Mouse (Mus musculus) CD4-positive, CD25-positive, alpha-beta regulatory T cell, adult 4 months (primary cell): ENCODE measurements around the gene Gm45785. TPM values are rescaled to one million over a fixed set of nuclear protein-coding genes. Genes with fewer than 3 reads are reported as not detected.

Experiments used
- ATAC-seq: one replicate; pipeline ENCODE4 v1.8.0; 2017
- polyA plus RNA-seq, 2 experiments: library from polyadenylated mRNA; unstranded; fragments of 100-300 nt; shearing (Covaris generic); gene quantifications; one replicate each; pipeline ENCODE4 v1.2.1; 2017

Gene Gm45785
- polyA plus RNA-seq, 2 experiments from 2014 or later = not detected

DNA sequence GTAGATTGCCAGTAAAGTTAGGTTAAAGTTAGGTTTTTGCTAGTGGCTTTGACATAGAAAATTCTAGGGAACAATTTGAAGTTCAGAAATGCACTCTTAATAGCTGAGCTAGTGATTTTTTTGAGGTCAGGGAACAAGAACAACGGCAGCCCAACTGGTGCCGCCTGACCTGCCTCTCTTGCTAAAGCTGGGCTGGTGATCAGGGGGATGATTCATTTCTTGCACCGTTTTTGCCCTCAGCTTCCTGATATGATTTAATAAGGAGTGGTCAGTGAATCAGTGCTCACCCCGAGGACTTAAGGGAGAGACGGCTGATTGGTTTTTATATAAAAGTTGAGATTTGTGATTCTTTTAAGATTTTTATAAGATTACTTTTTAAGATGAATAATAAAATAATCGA, 24.7 kb downstream of the Gm45785 start:
- no peak for ATAC-seq

DNA sequence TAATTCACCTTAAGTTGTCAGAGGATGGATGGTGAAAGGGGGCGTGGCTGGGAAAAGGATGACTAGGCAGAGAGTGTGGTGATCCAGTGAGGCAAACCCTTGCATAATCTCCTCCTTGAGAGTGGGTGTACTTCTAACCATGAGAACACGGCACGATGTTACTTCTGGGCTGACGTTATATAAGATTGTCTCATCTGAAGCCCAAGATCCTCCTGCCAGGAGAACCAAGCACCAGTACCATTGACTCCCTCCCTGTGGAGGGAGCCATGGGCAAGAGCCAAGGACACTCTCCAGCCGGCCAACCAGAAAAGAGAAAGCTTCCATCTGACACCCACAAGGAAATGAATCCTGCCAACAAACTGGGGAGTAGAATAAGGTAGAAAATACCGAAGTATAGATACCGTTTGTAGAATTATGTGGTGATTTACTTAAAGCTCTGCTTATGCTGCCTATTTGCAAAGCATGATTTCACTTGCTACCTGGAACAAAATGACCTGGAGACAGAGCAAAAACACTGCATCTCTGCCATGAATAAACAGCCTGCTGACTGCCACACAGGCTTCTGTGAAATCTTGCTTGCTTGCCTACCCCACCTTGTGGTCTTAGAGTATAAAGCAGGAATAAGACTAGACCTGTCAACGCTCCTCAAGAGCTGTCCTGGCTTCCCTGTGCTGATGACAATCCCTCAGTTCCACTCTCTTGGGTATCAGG, 27.8 kb downstream of the Gm45785 start:
- ATAC-seq = no peak

DNA sequence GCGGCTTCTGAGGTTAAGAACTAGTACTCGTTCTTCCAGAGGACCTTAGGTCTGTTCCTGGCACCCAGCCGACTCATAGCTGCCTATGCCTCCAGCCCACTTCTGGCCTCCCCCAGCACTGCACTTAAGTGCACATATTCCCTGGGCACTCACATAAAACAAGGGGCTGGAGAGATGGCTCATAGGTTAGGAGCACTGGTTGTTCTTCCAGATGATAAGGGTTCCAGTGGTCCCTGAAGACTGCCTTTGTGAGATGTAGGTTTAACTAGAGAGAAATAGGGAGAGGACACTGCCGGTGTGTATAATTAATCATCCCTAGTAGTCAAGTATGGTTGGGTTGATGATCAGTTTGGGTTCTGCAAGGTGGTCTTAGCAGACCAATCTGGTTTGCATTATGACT, 33.4 kb downstream of the Gm45785 start:
- ATAC-seq = no peak

DNA sequence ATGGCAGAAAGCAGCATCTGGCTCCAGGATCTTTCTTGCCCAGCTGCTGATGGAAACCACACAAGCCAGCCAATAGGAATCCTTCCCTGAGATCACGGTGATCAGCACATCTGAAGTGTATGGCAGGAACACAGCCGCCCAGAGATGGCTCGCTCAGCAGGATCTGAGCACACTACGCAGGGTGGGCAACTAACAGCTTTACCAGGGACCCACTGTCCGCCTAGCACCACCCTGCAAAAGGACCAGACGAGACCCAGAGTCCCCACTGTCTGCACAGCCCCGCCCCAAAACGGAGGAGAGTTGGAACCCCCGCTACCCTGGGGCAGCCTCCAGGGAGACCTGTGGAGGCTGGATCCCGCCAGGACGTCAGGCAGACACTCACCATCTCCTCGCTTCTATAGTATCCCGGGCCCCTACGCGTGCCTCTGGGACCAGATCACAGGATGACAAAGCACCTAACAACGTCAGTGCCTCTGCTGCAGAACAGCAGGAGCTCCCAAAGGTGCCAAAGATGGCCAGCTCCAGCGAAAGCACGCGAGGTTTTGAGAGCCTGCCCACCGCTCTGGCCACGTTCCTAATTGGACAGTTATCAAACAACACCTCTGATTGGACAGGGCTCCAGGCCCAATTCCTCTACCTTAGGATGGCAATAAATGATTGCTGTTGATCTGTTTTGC, 34.3 kb downstream of the Gm45785 start, which contains the start of gene Zfp941:
Gene Zfp941, minus strand, starts transcription at position 526 of the 677 bp plus-strand sequence.
- no peak for ATAC-seq

DNA sequence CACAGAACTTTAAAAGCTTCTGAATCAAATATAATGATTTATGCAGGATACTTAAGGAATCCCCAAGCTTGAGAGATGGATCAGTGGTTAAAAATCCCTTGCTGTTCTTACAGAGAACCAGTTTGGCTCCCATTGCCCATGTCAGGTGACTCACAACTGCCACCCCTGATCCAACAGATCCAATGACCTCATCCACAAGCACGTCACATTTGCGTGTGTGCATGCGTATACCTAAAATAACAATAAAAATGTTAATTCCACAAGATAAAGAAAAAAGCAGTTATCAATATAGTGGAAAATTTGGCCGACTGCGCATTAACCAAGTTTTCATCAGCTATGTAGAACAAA, 34.9 kb downstream of the Gm45785 start:
- no peak for ATAC-seq

DNA sequence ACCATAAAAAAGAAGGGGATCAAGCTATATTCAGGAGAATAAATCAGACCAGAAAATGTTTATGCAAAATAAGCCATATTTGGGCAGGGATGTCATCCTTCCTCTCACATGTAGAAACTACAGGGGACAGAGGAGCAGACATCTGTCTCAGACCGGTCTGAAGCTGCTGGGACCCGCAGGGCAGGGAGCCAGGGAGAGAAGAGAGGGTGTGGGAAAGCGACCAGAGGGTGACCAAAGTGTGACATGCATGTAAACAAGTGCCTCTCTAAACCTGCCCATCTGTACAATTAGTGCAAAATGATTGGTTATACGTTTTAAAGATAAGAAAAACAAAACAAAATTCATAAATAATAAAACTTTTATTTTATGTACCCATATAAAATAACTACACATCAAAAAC, 36.0 kb downstream of the Gm45785 start:
- no peak for ATAC-seq

DNA sequence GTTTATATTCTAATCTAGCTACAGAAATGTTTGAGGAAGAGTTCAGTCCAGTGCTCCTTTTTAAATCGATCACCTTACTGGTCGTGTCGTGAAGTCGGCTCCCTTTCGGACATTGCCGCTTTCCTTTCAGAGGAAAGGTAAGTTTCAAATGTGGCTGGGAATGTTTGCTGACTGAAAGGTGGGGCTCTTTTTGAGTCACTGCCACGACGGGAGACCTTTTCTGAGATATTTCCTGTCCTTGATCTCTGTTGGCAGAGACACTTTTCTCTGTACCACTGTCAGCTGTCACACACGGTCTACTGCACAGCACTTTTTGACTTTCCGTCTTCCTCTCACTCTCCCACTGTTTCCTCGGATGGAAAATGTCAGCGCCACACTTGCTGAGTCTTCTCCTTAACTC, 43.3 kb downstream of the Gm45785 start:
- ATAC-seq = no peak

DNA sequence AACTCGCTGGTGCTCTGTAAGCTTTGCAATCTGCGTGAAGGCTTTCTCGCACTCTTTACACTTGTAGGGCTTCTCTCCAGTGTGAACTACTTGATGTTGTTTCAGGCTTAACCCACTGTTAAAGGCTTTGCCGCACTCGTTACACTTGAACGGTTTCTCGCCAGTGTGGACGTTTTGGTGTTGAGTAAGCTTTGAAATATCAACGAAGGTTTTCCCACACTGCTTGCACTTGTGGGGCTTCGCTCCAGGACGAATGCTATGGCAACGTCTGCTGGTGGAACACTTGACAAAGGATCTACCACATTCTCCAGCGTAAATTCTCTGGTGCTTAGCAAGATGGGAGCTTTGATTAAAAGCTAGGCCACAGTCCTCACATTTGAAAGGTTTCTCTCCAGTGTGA, 44.4 kb downstream of the Gm45785 start:
- ATAC-seq = no peak

DNA sequence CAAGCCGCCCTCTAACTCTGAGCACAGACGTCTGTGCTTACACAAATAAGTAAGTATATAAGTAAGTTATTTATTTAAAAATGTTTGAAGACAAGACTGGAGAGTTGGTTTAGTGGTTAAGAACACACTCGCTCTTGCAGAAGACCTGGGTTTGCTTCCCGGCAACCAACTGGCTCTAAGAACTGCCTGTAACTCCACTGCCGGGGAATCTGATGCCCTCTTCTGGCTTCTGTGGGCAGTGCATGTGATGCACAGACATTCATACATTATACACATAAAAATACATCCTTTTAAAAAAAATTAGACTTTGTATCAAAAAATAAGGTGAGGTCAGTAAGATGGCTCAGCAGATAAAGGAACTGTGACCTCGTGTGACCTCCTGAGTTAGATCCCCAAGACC, 45.6 kb downstream of the Gm45785 start:
- ATAC-seq = no peak

DNA sequence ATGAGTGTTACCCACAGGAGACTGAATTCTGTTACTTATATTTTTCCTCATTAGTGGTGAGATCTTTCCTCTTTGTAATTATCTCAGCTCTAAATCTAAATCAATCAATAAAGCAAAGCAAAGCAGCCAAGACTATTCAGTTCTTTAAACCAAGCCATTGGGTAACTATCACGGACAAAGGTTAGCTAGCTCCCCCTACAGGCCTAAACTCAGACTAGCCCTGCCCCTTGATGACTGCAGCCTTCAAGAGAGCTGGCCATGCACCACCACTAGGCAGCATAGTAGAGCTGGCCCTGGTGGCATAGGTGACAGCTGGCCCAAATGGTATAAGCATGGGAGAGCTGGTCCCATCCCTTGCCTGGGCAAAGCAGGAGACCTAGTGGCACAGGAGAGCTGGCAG, 50.4 kb downstream of the Gm45785 start:
- no peak for ATAC-seq

DNA sequence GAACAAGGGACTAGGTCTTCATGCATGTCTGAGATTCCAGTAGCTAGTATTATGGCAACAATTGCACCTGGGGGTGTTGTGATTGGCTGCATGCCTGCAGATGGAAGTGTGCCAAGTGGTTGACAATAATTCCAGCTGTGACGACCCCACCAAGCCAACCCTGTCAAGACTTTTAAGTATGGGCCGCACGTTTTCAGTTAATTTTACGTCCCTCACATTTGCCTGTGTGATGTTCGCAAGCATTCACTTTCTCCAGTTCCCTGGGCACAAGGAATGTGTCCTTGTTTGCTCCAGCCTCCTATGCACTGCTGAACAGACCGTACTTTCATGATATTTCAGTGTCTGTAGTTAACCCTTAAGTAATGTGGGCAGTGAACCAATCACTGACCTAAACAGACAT, 53.5 kb downstream of the Gm45785 start:
- ATAC-seq = no peak

DNA sequence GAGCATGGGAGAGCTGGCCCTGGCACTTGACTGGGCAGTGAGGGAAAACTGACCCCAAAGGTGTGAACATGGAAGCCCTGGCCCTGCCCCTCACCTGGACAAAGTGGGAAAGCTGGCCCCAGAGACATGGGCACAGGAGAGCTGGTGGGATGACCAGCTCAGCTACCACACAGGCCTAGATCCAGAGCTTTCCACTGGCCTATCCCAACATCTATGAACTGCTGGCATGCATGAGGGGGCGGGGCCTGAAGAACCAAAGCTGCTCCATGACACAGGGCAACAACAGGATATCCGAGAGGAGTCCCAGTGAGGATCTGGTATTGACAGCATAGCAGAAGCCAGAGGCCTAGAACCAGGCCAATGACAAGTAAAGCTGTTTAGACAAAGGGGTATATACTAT, 57.9 kb downstream of the Gm45785 start:
- no peak for ATAC-seq

DNA sequence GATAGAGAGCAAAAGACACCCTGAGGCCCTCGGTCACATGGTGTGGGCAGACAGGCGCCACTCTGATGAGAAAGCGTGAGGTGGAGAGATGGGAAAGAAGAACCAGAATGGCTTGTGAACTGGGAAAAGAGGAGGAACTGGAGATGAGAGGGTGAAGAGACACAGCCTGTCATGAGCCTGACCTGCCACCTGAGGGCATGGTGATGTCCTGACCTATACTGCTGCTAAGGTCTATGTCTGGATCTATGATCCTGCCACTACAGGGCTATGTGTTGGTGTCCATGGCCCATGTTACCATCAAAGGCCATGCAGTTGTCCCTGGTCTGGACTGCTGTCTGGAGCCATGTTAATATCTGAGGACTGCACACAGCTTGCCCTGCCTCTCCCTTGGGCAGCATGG, 58.5 kb downstream of the Gm45785 start:
- no peak for ATAC-seq

DNA sequence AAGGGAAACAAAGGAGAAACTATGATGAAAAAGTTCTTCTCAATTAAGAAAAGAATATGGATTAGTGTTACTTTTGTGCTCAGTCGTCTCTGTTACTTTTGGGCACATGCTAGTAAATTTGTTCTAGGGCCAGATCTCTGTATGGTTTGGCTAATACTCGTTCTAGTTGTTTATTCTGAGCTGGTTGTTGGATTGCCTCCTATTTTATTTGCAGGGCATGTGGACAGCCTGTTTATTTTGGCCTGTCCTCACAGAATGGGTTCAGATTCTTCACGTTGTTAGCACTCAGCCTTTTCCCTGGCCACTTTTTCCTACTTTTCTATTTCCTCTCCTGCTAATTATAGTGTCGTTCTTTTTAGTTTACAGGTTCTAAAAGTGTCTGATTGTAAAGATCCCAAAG, 62.6 kb downstream of the Gm45785 start:
- no peak for ATAC-seq

DNA sequence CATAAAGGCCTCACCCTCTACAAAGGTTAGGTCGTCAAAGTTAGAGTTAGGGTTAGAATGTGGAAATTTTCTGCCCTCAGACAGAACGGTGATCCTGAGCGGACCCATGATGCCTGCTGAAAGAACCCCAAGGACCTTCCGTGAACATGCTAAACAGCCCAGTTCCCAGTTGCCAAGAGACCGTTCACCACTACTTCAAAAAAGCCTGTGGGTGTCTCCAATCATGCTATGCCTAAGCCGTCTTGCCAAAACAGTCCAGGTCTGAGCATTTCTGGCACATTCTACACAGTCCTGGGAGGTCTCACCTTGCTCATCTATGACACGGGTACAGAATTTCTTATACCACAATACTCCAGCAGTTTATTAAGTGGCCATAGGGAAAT, 68.1 kb downstream of the Gm45785 start:
- ATAC-seq = no peak

DNA sequence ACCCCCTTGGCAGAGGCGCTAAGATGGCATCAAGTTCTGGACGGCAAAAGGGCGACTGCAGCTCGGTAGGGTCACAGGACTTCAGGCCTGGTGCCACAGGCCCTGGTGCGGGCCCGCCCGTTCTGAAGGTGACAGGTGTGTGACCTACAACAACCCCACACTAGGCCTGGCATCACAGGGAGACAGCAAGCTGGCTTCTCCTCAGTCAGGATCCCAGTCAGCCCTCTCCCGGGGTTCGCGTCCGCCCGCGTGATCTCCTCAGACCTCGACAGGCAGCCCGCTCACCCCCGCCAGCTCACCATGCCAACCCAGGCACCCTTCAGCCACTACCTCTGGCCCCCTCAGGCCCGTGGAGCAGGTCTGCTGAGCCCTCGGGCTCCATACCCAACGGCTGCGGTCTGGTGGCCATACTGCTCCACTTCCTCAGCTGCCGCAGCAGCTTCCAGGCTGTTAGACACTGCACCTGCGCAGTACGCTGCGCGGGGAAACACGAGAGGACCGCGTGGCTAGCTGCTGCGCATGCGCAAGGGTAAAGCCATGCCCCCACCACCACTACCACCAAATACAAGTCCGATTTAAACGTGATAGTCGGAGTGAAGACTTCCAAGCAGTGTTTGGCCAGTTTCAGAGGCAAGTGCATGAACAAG, 68.6 kb downstream of the Gm45785 start, which contains the start of gene Syce1:
Gene Syce1, minus strand, starts transcription at position 447 of the 647 bp plus-strand sequence.
- no peak for ATAC-seq

DNA sequence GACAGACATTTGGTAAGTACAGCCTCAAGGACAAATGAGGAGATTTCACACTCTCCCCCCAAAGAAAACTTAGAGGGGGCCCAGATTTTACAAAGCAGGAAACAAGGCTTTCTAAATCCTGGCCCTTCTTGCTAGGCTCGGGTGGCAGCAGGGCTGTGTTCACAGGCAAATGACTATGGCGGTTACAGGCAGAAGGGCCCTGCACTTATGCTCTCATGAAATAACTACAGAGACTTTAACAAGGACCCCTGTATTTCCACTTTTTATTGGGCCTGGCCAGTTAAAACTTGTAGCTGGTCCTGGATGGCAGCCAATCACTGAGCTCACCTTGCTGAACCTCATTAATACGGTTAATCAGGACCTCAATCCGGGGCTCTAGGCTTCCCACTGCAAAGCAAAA, 75.6 kb downstream of the Gm45785 start:
- ATAC-seq = no peak

Other genes with a start within 250 kb of the Gm45785 start
- not detected for gene Olfr61, start 227.4 kb downstream of the Gm45785 start, polyA plus RNA-seq
- gene Olfr53, start 209.9 kb downstream of the Gm45785 start, polyA plus RNA-seq = not detected
- gene Olfr539, start 196.4 kb downstream of the Gm45785 start, polyA plus RNA-seq = under 1 TPM in 1 of 2 experiments, not detected in 1; 0.06 TPM
- not detected for gene Olfr45, start 174.4 kb downstream of the Gm45785 start, polyA plus RNA-seq
- not detected for gene Olfr541, start 159.1 kb downstream of the Gm45785 start, polyA plus RNA-seq
- gene Cyp2e1, start 92.6 kb downstream of the Gm45785 start, polyA plus RNA-seq = under 1 TPM in 1 of 2 experiments, not detected in 1; 0.28 TPM
- gene Syce1, start 68.5 kb downstream of the Gm45785 start, polyA plus RNA-seq = under 1 TPM in 1 of 2 experiments, not detected in 1; 0.51 TPM
- under 1 TPM; 0.20 to 0.46 TPM for gene Zfp941, start 34.2 kb downstream of the Gm45785 start, polyA plus RNA-seq
- not detected for gene Urah, start 21.3 kb downstream of the Gm45785 start, polyA plus RNA-seq
- not detected for gene Scgb1c1, start 10.8 kb downstream of the Gm45785 start, polyA plus RNA-seq
- not detected for gene Odf3, start 8.5 kb downstream of the Gm45785 start, polyA plus RNA-seq
- 10 to 100 TPM; 61.4 to 67.7 TPM for gene Ric8a, start 626 bp upstream of the Gm45785 start, polyA plus RNA-seq
- 10 to 100 TPM; 42.8 to 60.4 TPM for gene Bet1l, start 1.2 kb upstream of the Gm45785 start, polyA plus RNA-seq
- gene Psmd13, start 25.6 kb upstream of the Gm45785 start, polyA plus RNA-seq = 100 to 1,000 TPM in 1 of 2 experiments, 10 to 100 TPM in 1; 94.9 to 150 TPM
- gene Sirt3, start 26.0 kb upstream of the Gm45785 start, polyA plus RNA-seq = 10 to 100 TPM in 1 of 2 experiments, 1 to 10 TPM in 1; 9.4 to 12.6 TPM
- gene Cox8b, start 44.1 kb upstream of the Gm45785 start, polyA plus RNA-seq = not detected
- gene Nlrp6, start 64.6 kb upstream of the Gm45785 start, polyA plus RNA-seq = not detected
- gene Pgghg, start 85.1 kb upstream of the Gm45785 start, polyA plus RNA-seq = 10 to 100 TPM; 15.1 to 30.9 TPM
- gene Ifitm5, start 94.0 kb upstream of the Gm45785 start, polyA plus RNA-seq = not detected
- gene Gm45717, start 99.6 kb upstream of the Gm45785 start, polyA plus RNA-seq = under 1 TPM in 1 of 2 experiments, not detected in 1; 0.82 TPM
- gene Ifitm2, start 99.7 kb upstream of the Gm45785 start, polyA plus RNA-seq = 10 to 100 TPM; 39.6 to 46.5 TPM
- not detected for gene Ifitm1, start 110.9 kb upstream of the Gm45785 start, polyA plus RNA-seq
- gene Ifitm3, start 154.4 kb upstream of the Gm45785 start, polyA plus RNA-seq = 1 to 10 TPM; 2.9 to 4.4 TPM
- gene Ifitm6, start 161.6 kb upstream of the Gm45785 start, polyA plus RNA-seq = not detected
- gene Gm17387, start 172.8 kb upstream of the Gm45785 start, polyA plus RNA-seq = not detected
- gene B4galnt4, start 204.8 kb upstream of the Gm45785 start, polyA plus RNA-seq = 1 to 10 TPM; 6.6 to 7.8 TPM
- gene Pkp3, start 221.9 kb upstream of the Gm45785 start, polyA plus RNA-seq = 100 to 1,000 TPM; 293 to 427 TPM
- 100 to 1,000 TPM; 202 to 308 TPM for gene Sigirr, start 244.2 kb upstream of the Gm45785 start, polyA plus RNA-seq